Mouse (Mus musculus) kidney, postnatal 25 days (tissue): Measurements from ENCODE around the gene Utf1.

Experiments used
- DNase-seq, 2 experiments: peaks; one replicate each; pipeline ENCODE4 v3.0.0; 2021; ENCODE audit warnings: mixed read lengths in 2 of 2

The Utf1 gene

DNA sequence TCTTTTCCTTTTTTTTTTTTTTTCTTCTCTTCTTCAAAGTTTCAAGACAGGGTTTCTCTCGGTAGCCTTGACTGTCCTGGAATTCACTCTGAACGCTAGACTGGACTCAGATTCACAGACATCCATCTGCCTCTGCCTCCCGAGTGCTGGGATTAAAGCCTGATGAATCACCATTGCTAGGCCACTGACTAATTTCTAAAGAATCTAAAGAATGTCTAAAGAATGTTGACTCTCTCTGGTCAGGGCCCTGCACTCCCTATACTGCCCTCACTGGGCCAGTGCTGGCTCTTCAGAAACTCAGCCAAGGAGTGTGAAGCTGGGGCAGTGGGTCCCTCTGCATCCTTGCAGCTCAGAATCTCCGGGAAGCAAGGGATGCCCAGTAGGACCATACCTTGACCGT is 31.9 kb downstream of the Utf1 start:
- no peak for DNase-seq

GRCm38 (mm10) chr7:139978278-139978892 is 34.8 kb downstream of the Utf1 start, which contains the start of gene 6430531B16Rik:
TSS of gene 6430531B16Rik (minus strand) at chr7:139978755.
- DNase-seq: peak; percentile 83 to 90

DNA sequence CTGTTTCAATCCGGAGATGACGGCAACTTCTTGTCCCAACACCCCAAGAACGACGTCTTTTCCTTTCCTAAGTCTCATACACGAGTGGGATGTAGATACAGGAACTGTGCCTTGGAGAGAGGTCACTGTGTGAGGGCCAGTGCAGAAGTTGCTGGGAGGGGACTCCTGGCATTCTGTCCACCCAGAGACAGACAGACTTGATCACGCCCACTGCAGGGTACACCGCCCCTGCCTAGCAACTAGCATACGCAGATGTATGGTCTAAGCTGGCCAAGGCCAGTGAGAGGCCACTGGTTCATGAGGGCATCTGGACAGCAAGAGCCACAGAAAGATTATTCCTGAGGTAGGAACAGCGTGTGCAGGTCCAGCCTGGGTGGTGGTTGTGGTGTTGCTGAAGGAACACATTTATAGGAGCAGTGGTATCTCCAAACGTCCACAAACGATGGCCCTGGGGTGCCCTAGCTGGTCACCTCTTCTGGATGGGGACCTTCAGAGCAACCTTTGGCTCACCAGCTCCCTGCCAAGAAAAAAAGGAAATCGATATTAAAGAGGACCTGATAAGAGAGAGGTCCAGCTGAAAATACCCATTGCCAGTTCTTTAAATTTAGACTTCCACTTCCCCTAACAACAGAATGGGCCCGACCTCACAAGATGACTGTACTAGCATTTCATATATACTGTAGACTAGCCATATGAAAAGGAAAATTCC is 35.6 kb downstream of the Utf1 start:
- peak in 1 of 2 experiments; percentile 44 for DNase-seq

GRCm38 (mm10) chr7:139980778-139981177 is 37.2 kb downstream of the Utf1 start:
- DNase-seq: no peak

DNA sequence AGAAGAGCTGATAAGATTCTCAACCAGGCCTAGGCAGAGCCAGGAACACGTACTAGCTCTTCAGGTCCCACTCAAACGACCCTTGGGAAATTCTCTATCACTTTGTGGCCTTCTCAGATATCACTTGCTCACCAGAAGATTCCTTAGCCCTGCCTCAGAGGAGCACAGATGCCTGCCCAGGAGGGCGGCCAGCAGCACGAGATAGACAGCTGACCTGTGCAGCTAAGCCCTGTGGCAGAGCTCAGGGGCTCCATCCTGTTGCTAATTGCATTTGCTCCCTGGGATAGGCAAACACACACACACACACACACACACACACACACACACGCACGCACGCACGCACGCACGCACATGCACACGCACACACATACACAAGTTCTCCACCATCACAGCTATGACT is 38.5 kb downstream of the Utf1 start:
- DNase-seq: no peak

- DNase-seq: no peak
Measured at GRCm38 (mm10) chr7:139984505-139984904, 40.9 kb downstream of the Utf1 start.

DNA sequence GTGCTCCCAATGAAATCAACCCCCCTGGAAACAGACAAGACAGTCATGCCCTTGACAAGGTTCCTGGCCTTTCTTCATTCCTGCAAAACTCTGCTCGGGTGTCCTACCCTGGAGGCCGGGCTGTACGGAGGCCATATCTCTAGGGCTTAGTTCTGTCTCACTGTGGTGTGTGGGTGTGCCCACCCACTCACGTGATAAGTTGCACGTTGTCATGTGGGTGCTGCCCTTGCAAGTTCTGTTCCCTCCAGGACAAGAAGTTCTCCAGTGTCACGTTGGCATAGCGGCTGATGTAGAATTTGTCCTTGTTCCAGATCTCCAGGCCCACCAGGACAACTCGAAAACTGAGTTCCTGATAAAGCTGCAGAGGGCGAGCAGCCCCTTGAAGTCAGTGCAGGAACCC is 44.7 kb downstream of the Utf1 start:
- DNase-seq: no peak

DNA sequence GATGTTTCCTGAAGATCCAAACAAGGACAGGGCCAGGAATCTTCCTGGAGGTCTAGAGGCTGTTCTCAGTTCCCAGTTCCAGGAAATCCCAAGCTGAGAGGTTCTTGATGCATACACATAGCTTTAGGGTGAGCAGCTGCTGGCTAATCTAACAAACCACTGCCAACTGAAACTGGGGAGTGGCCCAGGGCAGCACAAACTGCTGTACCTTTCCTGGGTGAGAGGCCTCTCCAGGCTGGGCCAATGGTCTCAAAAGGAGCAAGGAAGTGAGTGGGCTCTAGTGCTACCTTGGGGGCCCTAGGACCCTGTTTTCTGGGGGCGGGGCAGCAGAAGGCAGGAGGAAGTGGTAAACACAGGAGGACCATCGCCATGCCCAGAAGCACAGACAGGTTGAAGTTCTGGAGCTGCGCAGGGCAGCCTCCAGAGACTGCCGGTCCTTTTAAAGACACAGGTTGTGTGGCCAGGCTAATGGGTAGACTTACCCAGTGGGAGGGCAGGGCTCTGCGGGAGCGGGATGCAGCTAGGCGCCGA is 47.3 kb downstream of the Utf1 start:
- DNase-seq: peak in 1 of 2 experiments; percentile 23

DNA sequence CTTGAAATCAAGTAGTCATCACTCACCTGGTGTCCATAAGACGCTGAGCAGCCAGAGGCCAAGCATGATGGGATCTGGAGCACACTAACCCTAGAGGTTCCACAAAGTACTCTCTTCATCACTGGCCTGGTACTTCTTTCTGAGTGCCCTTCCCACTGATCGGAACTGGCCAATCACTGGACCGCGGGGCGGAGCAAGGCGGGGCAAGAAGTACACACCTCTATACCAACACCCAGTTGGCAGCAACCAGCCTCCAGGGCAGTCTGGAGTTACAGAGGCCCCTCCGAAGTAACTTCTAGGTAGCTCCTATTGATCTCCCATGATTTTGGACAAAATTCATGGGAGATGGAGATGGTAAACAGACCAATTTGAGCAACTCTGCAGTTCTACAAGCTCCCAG is 48.8 kb downstream of the Utf1 start, which contains the start of gene Adam8:
TSS of gene Adam8 (minus strand) at position 157 of the 400 bp plus-strand sequence.
- DNase-seq: peak; percentile 21 to 63

DNA sequence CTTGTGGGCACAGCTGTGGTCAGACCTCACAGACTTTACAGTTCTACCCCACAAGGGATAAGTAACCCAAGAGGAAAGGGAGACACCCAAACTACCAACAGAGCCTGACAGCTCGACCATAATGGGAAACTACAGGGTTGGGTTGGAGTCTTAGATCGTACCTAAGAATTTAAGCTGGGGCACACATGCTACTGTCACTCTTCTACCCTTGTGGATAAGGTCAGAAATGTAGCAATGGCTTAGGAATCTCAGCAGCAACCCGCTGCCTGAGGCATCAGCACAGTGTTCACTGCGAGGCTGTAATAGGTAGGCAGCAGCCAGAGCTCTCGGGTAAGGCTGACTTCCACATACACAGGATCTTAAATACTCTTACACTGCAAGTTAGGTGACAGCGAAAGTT is 49.9 kb downstream of the Utf1 start:
- DNase-seq: no peak

DNA sequence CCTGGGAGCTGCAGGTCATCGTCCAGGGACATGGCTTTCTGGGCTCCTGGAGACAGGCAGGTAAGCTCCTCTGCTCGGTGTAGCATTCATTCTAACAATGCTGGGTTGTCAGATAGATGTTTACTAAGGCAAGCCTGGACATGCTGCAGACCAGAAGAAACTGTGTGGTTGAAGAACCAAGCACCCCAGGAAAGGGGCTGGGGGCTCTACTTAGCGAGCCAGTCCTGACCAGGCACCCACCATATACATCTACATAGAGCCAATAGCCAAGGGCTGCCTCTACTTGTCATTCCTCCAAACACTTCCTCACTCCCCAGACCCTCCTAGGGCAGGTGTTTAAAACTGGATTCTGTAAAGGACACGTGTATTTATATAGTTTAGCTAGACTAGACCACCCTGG is 50.6 kb downstream of the Utf1 start:
- no peak for DNase-seq

DNA sequence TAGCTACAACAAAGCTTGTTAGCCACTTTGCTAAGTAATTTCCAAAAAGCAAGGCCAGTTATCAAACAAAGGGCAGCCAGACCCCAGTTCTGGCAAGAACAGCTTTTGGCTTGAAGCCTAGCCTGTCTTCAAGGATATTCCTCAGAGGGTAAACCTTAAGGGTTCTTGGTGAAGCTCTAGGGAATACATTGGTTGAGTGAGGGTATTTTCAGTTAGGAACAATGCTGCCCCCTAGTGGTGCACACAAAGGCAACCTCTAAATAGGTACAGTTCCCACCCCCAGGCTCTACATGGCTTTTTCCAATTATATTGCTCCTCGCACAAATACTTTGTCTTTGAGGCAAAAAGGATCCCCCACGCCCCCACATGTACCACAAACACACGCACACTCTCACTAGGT is 51.1 kb downstream of the Utf1 start:
- DNase-seq: peak; percentile 54 to 76
